Mouse (Mus musculus) liver, embryonic 16.5 days (tissue): Measurements from ENCODE around the gene F2r. TPM values are rescaled to one million over a fixed set of nuclear protein-coding genes. Genes with fewer than 3 reads are reported as not detected.

Source experiments
- polyA plus RNA-seq: library from polyadenylated mRNA; unstranded; fragments of >200 nt; fragmentation: Nextera tagmentation; extraction: Ambion mirVana; gene quantifications from 2 replicates; pipeline ENCODE4 v1.2.1, GENCODE M21; 2015

The F2r gene
- polyA plus RNA-seq, 1 experiment from 2014 or later, result 37.5 TPM

Other genes starting within 250 kb of the F2r start
- gene Aggf1, start 243.1 kb downstream of the F2r start, polyA plus RNA-seq, result 13.1 and 13.3 TPM in 2 replicates
- 0.11 and 0.16 TPM in 2 replicates for gene Crhbp, start 173.6 kb downstream of the F2r start, polyA plus RNA-seq
- gene S100z, start 139.8 kb downstream of the F2r start, polyA plus RNA-seq, result not detected in 2 replicates
- gene F2rl1, start 93.3 kb downstream of the F2r start, polyA plus RNA-seq, result 0.58 and 0.68 TPM in 2 replicates
- gene F2rl2, start 78.4 kb upstream of the F2r start, polyA plus RNA-seq, result 7.3 and 9.3 TPM in 2 replicates